Comparison of ENCODE assay signal across 27 mouse cellular contexts in the genomic region with DNA sequence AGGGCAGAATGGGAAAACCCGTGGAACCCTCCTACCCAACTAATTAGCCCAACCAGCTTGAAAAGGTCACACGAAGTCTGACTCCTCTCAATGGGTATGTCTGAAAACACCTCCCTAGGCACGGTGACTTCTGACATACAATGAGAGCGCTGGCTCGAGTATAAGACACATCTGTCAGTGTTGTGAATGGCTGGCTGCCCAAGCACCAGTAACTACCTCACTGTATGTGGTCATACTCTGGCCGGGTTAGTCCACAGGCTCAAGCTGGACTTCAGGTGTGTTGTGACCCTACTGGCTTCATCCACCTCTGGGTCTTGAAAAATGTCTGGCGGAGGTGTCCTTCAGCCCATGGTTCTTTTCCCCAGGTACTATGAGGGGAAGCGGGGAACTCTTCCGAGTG.
"Had no signal": no experiment of that assay in that cellular context is flagged by ENCODE, and none has a peak within 500 bp of the region (broad histone marks: within the 10 kb centered on the region; RNA-seq: fewer than 3 reads in every experiment).

No protein-coding gene starts in this region.

- H3K9ac ChIP-seq: limb, embryonic 12.5 days; liver, embryonic 14.5 days; liver, embryonic 15.5 days; midbrain, embryonic 12.5 days; midbrain, embryonic 15.5 days; neural tube, embryonic 12.5 days had no signal

- DNase-seq: left cerebral cortex, postnatal 4 days; liver; liver, embryonic 13.5 days; liver, postnatal 0 days; lung, adult 18-20 months; lung, adult 2 months; lung, embryonic 14.5 days; lung, postnatal 10 days; lung, postnatal 14 days; lung, postnatal 36 days; lung, postnatal 4 days; midbrain, embryonic 14.5 days had no signal

- H3K36me3 ChIP-seq: limb, embryonic 12.5 days; liver, embryonic 12.5 days; liver, embryonic 13.5 days; liver, embryonic 15.5 days; lung, embryonic 15.5 days; midbrain, embryonic 10.5 days; midbrain, embryonic 12.5 days; midbrain, embryonic 15.5 days; neural tube, embryonic 12.5 days; neural tube, embryonic 13.5 days had no signal

- H3K27ac ChIP-seq: liver, embryonic 12.5 days; liver, embryonic 13.5 days; liver, embryonic 14.5 days; liver, embryonic 15.5 days; lung, embryonic 15.5 days; macrophage; midbrain, embryonic 12.5 days; midbrain, embryonic 15.5 days; neural tube, embryonic 12.5 days; neural tube, embryonic 13.5 days had no signal

- H3K27me3 ChIP-seq: limb, embryonic 13.5 days; limb, embryonic 15.5 days; lung, embryonic 15.5 days had no signal

- H3K9me3 ChIP-seq: limb, embryonic 10.5 days; limb, embryonic 12.5 days; limb, embryonic 13.5 days; limb, embryonic 15.5 days; liver, embryonic 12.5 days; liver, embryonic 13.5 days; liver, embryonic 15.5 days; lung, embryonic 15.5 days; midbrain, embryonic 10.5 days; midbrain, embryonic 12.5 days; midbrain, embryonic 15.5 days; neural tube, embryonic 12.5 days; neural tube, embryonic 13.5 days had no signal

- H3K4me3 ChIP-seq: midbrain, embryonic 15.5 days had no signal

- ATAC-seq: midbrain, embryonic 15.5 days; midbrain, embryonic 16.5 days had no signal
